Mouse (Mus musculus) hindbrain, embryonic 15.5 days (tissue): Measurements from ENCODE around the gene Mdfic. TPM values are rescaled to one million over a fixed set of nuclear protein-coding genes. Genes with fewer than 3 reads are reported as not detected.
"Not testable (repeated sequence)": the region's sequence is repeated elsewhere in the genome, so short reads cannot be mapped to it uniquely, and the experiment has no call there.

Source experiments
- ATAC-seq: fragments of 200-750 bp; cut with Nextera tagmentation; 2 replicates; pipeline ENCODE4 v1.8.0; 2017; ENCODE audit warnings: low read depth, moderate number of reproducible peaks, moderate TSS enrichment; ENCODE audit not compliant: low FRiP score
- H3K27ac ChIP-seq: fragments of 300-500 bp; sonication (generic); replicated peaks from 2 replicates; pipeline ENCODE4 v1.5.1; 2015; ENCODE audit warnings: mild to moderate bottlenecking, inconsistent platforms
- H3K27me3 ChIP-seq: fragments of 300-500 bp; sonication (generic); 2 replicates; pipeline ENCODE4 v1.6.1; 2015; ENCODE audit warnings: control low read depth, inconsistent platforms
- H3K36me3 ChIP-seq: fragments of 300-500 bp; sonication (generic); 2 replicates; pipeline ENCODE4 v1.6.1; 2015; ENCODE audit warnings: control low read depth, inconsistent platforms
- H3K4me1 ChIP-seq: fragments of 300-500 bp; sonication (generic); replicated peaks from 2 replicates; pipeline ENCODE4 v1.6.1; 2015; ENCODE audit warnings: control low read depth, inconsistent platforms
- H3K4me2 ChIP-seq: fragments of 300-500 bp; sonication (generic); 2 replicates; pipeline ENCODE4 v1.6.1; 2015; ENCODE audit warnings: moderate library complexity, mild to moderate bottlenecking, inconsistent platforms
- H3K4me3 ChIP-seq: fragments of 300-500 bp; sonication (generic); 2 replicates; pipeline ENCODE4 v1.5.1; 2015; ENCODE audit warnings: mild to moderate bottlenecking, inconsistent platforms
- H3K9ac ChIP-seq: fragments of 300-500 bp; sonication (generic); 2 replicates; pipeline ENCODE4 v1.6.1; 2015; ENCODE audit warnings: inconsistent platforms
- H3K9me3 ChIP-seq: fragments of 300-500 bp; sonication (generic); 2 replicates; pipeline ENCODE4 v1.6.1; 2016; ENCODE audit warnings: control low read depth, inconsistent platforms
- WGBS: fragments of 180-500 bp; shearing (Covaris S2); methylation state at CpG from one replicate; pipeline ENCODE4 v1.1.7; 2015; 5-methylcytosine and 5-hydroxymethylcytosine counted together
- polyA plus RNA-seq: library from polyadenylated mRNA; unstranded; fragments of >200 nt; fragmentation: Nextera tagmentation; extraction: Ambion mirVana; gene quantifications from 2 replicates; pipeline ENCODE4 v1.2.1, GENCODE M21; 2015

Mdfic gene
- polyA plus RNA-seq, result 1.2 and 1.5 TPM in 2 replicates

GRCm38 (mm10) chr6:15720461-15720817 lies at the start of gene Mdfic:
Mdfic (plus strand) TSS chr6:15720661.
- Histone ChIP-seq H3K4me1 (peaks cover 9% of the 10 kb centered on the region), H3K27me3 (0 out of 2 replicates have a peak, but pooled peaks cover 2% of the 10 kb centered on the region), H3K27ac (peak within 1 kb of the TSS; percentile 49; the same call in 1 of the 2 replicates), H3K9ac (peak within 1 kb of the TSS; percentile 62), H3K4me3 (peak within 1 kb of the TSS; percentile 72), H3K9me3 (no peaks in the 10 kb centered on the region), H3K4me2 (peak within 1 kb of the TSS; percentile 99), H3K36me3 (no peaks in the 10 kb centered on the region)
- 2% methylated on average over 16 of the region's 16 CpGs for WGBS
- peak; percentile 55; the same call in 1 of the 2 replicates for ATAC-seq

GRCm38 (mm10) chr6:15671364-15671763 lies 49.1 kb upstream of the Mdfic start:
- Histone ChIP-seq H3K4me3 (no peak overlapping the region), H3K27me3 (no peaks in the 10 kb centered on the region), H3K9me3 (no peaks in the 10 kb centered on the region), H3K9ac (no peak overlapping the region), H3K4me2 (no peak overlapping the region), H3K4me1 (no peaks in the 10 kb centered on the region), H3K36me3 (no peaks in the 10 kb centered on the region), H3K27ac (no peak overlapping the region)
- no peak for ATAC-seq

GRCm38 (mm10) chr6:15710080-15710479 lies 10.4 kb upstream of the Mdfic start:
- no peak overlapping the region for H3K27ac ChIP-seq
- 95% methylated on average over 4 of the region's 4 CpGs for WGBS
- H3K27me3 ChIP-seq, result no peaks in the 10 kb centered on the region
- ATAC-seq, result no peak
- H3K36me3 ChIP-seq, result no peaks in the 10 kb centered on the region
- H3K4me1 ChIP-seq, result no peaks in the 10 kb centered on the region
- H3K9me3 ChIP-seq, result no peaks in the 10 kb centered on the region
- H3K9ac ChIP-seq, result no peak overlapping the region
- no peak overlapping the region for H3K4me3 ChIP-seq
- no peak overlapping the region for H3K4me2 ChIP-seq

- WGBS, result 85% methylated on average over 7 of the region's 7 CpGs
- H3K27ac ChIP-seq, result no peak overlapping the region
- no peaks in the 10 kb centered on the region for H3K4me1 ChIP-seq
- no peaks in the 10 kb centered on the region for H3K9me3 ChIP-seq
- no peak overlapping the region for H3K4me3 ChIP-seq
- no peaks in the 10 kb centered on the region for H3K27me3 ChIP-seq
- no peak for ATAC-seq
- no peak overlapping the region for H3K9ac ChIP-seq
- H3K4me2 ChIP-seq, result no peak overlapping the region
- no peaks in the 10 kb centered on the region for H3K36me3 ChIP-seq
Observed at GRCm38 (mm10) chr6:15710706-15711105, 9.8 kb upstream of the Mdfic start.

GRCm38 (mm10) chr6:15712860-15713385 lies 7.5 kb upstream of the Mdfic start:
- H3K9ac ChIP-seq, result no peak overlapping the region
- no peak for ATAC-seq
- no peak overlapping the region for H3K4me2 ChIP-seq
- no peaks in the 10 kb centered on the region for H3K36me3 ChIP-seq
- 34% methylated on average over 2 of the region's 2 CpGs for WGBS
- no peaks in the 10 kb centered on the region for H3K27me3 ChIP-seq
- H3K4me1 ChIP-seq, result no peaks in the 10 kb centered on the region
- no peak overlapping the region for H3K27ac ChIP-seq
- H3K4me3 ChIP-seq, result no peak overlapping the region
- no peaks in the 10 kb centered on the region for H3K9me3 ChIP-seq

GRCm38 (mm10) chr6:15714036-15714435 lies 6.4 kb upstream of the Mdfic start:
- H3K4me3 ChIP-seq, H3K27ac ChIP-seq, H3K9me3 ChIP-seq, ATAC-seq, H3K4me1 ChIP-seq, H3K27me3 ChIP-seq, H3K9ac ChIP-seq, H3K4me2 ChIP-seq, H3K36me3 ChIP-seq: not testable (repeated sequence)
- WGBS, result 68% methylated on average over 1 of the region's 1 CpGs

- no peak for ATAC-seq
- no peak overlapping the region for H3K27ac ChIP-seq
- H3K27me3 ChIP-seq, result no peaks in the 10 kb centered on the region
- H3K36me3 ChIP-seq, result no peaks in the 10 kb centered on the region
- no peak overlapping the region for H3K9ac ChIP-seq
- H3K4me2 ChIP-seq, result no peak overlapping the region
- H3K9me3 ChIP-seq, result no peaks in the 10 kb centered on the region
- no peaks in the 10 kb centered on the region for H3K4me1 ChIP-seq
- no peak overlapping the region for H3K4me3 ChIP-seq
- WGBS, result 94% methylated on average over 2 of the region's 2 CpGs
Observed at GRCm38 (mm10) chr6:15714996-15715844, 5.2 kb upstream of the Mdfic start.

GRCm38 (mm10) chr6:15719919-15720318 lies 542 bp upstream of the Mdfic start:
- no peak overlapping the region for H3K27ac ChIP-seq
- H3K27me3 ChIP-seq, result 0 out of 2 replicates have a peak, but pooled peaks cover 2% of the 10 kb centered on the region
- H3K4me1 ChIP-seq, result peaks cover 9% of the 10 kb centered on the region
- ATAC-seq, result no peak
- H3K4me3 ChIP-seq, result no peak overlapping the region
- no peak overlapping the region for H3K9ac ChIP-seq
- no peak overlapping the region for H3K4me2 ChIP-seq
- WGBS, result 75% methylated on average over 6 of the region's 6 CpGs
- H3K36me3 ChIP-seq, result no peaks in the 10 kb centered on the region
- no peaks in the 10 kb centered on the region for H3K9me3 ChIP-seq

- H3K4me1 ChIP-seq, result peaks cover 9% of the 10 kb centered on the region
- peak overlapping the region; percentile 62 for H3K9ac ChIP-seq
- no peaks in the 10 kb centered on the region for H3K9me3 ChIP-seq
- H3K36me3 ChIP-seq, result no peaks in the 10 kb centered on the region
- peak overlapping the region; percentile 49; the same call in 1 of the 2 replicates for H3K27ac ChIP-seq
- H3K4me2 ChIP-seq, result peak overlapping the region; percentile 99
- H3K4me3 ChIP-seq, result peak overlapping the region; percentile 72
- under 1% methylated on average over 59 of the region's 60 CpGs for WGBS
- ATAC-seq, result peak; percentile 77
- 0 out of 2 replicates have a peak, but pooled peaks cover 2% of the 10 kb centered on the region for H3K27me3 ChIP-seq
Observed at GRCm38 (mm10) chr6:15720818-15721715, 606 bp downstream of the Mdfic start.

- WGBS, result 41% methylated on average over 5 of the region's 5 CpGs
- Histone ChIP-seq H3K36me3 (no peaks in the 10 kb centered on the region), H3K4me3 (peak overlapping the region; percentile 72), H3K9ac (no peak overlapping the region), H3K4me1 (peaks cover 9% of the 10 kb centered on the region), H3K9me3 (no peaks in the 10 kb centered on the region), H3K27ac (no peak overlapping the region), H3K27me3 (0 out of 2 replicates have a peak, but pooled peaks cover 2% of the 10 kb centered on the region), H3K4me2 (peak overlapping the region; percentile 99)
- no peak for ATAC-seq
Observed at GRCm38 (mm10) chr6:15721716-15722031, 1.2 kb downstream of the Mdfic start.

GRCm38 (mm10) chr6:15722631-15723030 lies 2.2 kb downstream of the Mdfic start:
- not testable (repeated sequence) for H3K4me1 ChIP-seq, H3K4me2 ChIP-seq, H3K9me3 ChIP-seq, H3K27me3 ChIP-seq, H3K36me3 ChIP-seq, H3K9ac ChIP-seq, H3K4me3 ChIP-seq, H3K27ac ChIP-seq, ATAC-seq
- WGBS, result 88% methylated on average over 8 of the region's 8 CpGs

GRCm38 (mm10) chr6:15724304-15724703 lies 3.8 kb downstream of the Mdfic start:
- H3K4me3 ChIP-seq, result no peak overlapping the region
- H3K9ac ChIP-seq, result no peak overlapping the region
- no peak overlapping the region for H3K27ac ChIP-seq
- H3K27me3 ChIP-seq, result 0 out of 2 replicates have a peak, but pooled peaks cover 2% of the 10 kb centered on the region
- H3K36me3 ChIP-seq, result no peaks in the 10 kb centered on the region
- no peak overlapping the region for H3K4me2 ChIP-seq
- H3K9me3 ChIP-seq, result no peaks in the 10 kb centered on the region
- no peak for ATAC-seq
- WGBS, result 72% methylated on average over 4 of the region's 4 CpGs
- peaks cover 9% of the 10 kb centered on the region for H3K4me1 ChIP-seq
